ENCODE assay signal across 11 mouse cellular contexts in the genomic region with DNA sequence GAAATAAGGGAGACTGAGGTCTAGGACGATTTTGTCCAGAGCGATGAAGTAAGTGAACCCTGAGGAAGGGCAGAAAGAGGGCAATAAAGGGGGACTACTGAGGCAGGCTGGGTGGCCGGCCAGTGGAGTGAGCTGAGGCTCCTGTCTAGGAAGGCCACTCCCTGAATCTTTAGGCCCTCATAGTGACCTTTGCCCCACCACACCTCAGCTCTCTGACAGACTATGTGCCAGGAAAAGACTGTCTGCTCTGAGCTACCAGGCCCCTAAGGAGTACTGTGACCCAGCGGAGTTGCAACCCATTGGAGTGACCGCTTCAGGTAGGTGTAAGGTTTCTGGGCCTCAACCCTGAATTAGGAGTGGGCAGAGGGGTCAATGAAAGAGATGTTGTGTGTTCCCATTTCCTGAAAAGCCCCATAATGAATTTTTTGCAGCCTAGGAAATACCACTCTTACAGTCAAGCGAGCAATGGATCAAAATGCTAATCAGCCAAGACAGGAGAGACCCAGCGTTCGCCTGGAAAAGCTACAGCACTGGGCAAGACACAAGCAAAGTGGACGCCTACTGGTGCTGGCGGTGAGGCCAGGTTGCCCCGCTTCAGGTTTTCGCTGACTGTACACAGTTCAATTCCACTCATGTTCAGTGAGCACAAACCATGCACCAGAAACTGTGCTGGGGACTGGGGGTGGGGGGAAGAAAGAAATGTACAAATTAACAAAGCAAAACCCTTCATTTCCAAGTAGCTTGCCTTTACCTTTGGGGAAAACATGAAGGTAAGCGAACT. TPM values are rescaled to one million over a fixed set of nuclear protein-coding genes. Genes with fewer than 3 reads are reported as not detected.
A peak's percentile ranks its signal among the peaks of the same experiment; 100 is the strongest.
DNase-seq lines count a peak whose midpoint lies in the region; ATAC-seq and TF ChIP-seq lines count a peak whose summit lies in the region.
"Had no signal": no experiment of that assay in that cellular context is flagged by ENCODE, and none has a peak within 500 bp of the region (broad histone marks: within the 10 kb centered on the region; RNA-seq: fewer than 3 reads in every experiment).

No protein-coding gene starts in this region.

- H3K27me3 ChIP-seq in heart, postnatal 0 days (ENCODE audit: control insufficient read depth, insufficient read depth, low read length) = no peaks in the 10 kb centered on the region
- no peaks in the 10 kb centered on the region for H3K27me3 ChIP-seq in ES-Bruce4 (ENCODE audit: control insufficient read depth, insufficient read depth, low read length, poor library complexity, severe bottlenecking)
- no peaks in the 10 kb centered on the region for H3K27me3 ChIP-seq in kidney, postnatal 0 days (ENCODE audit: insufficient read depth, low read length)

- no peak for DNase-seq in heart, postnatal 0 days (ENCODE audit: low spot score)
- no peak for DNase-seq in heart, postnatal 10 days
- peak; percentile 42 to 47 for DNase-seq in cerebellum, postnatal 14 days
- no peak for DNase-seq in kidney, postnatal 0 days (ENCODE audit: low spot score)
- DNase-seq in right cerebral cortex, adult 18-20 months = no peak
- DNase-seq in frontal cortex, postnatal 36 days (ENCODE audit: low spot score in 2 of 2) = no peak
- DNase-seq: lung, postnatal 10 days; thymus, adult 18-20 months had no signal

- H3K27ac ChIP-seq in heart, postnatal 0 days (ENCODE audit: low read depth) = peak overlapping the region; percentile 99; the same call in 1 of the 2 replicates
- peak overlapping the region; percentile 98 for H3K27ac ChIP-seq in ES-Bruce4 (ENCODE audit: insufficient read depth, low read length)
- peak overlapping the region; percentile 97; the same call in 1 of the 2 replicates for H3K27ac ChIP-seq in kidney, postnatal 0 days

- peaks cover 32% of the 10 kb centered on the region for H3K4me1 ChIP-seq in heart, postnatal 0 days (ENCODE audit: control insufficient read depth, insufficient read depth)
- H3K4me1 ChIP-seq in ES-Bruce4 (ENCODE audit: control insufficient read depth, insufficient read depth, low read length) = peaks cover 8% of the 10 kb centered on the region
- H3K4me1 ChIP-seq in kidney, postnatal 0 days (replicated peaks; ENCODE audit: insufficient read depth, low read length) = peaks cover 34% of the 10 kb centered on the region

- no peak for TF ChIP-seq CTCF in heart, postnatal 0 days (IDR thresholded peaks at IDR 0.05; ENCODE audit: low read depth)
- TF ChIP-seq CTCF in ES-Bruce4 (IDR thresholded peaks at IDR 0.05; ENCODE audit: low read depth, low read length) = no peak
- no peak for TF ChIP-seq CTCF in kidney, postnatal 0 days (IDR thresholded peaks at IDR 0.05; ENCODE audit: low read depth)

- H3K9me3 ChIP-seq in heart, postnatal 0 days (replicated peaks; ENCODE audit: control insufficient read depth, low read length) = no peaks in the 10 kb centered on the region
- no peaks in the 10 kb centered on the region for H3K9me3 ChIP-seq in ES-Bruce4 (replicated peaks; ENCODE audit: control insufficient read depth, insufficient read depth, low read length, poor library complexity, severe bottlenecking)
- no peaks in the 10 kb centered on the region for H3K9me3 ChIP-seq in kidney, postnatal 0 days (replicated peaks; ENCODE audit: low read length)

- no peak overlapping the region for H3K9ac ChIP-seq in heart, postnatal 0 days (replicated peaks; ENCODE audit: low read depth, low read length)
- peak overlapping the region; percentile 98 for H3K9ac ChIP-seq in ES-Bruce4 (ENCODE audit: low read depth, poor library complexity, severe bottlenecking)
- H3K9ac ChIP-seq in kidney, postnatal 0 days (ENCODE audit: low read depth, low read length) = no peak overlapping the region

- WGBS in heart, postnatal 0 days = 90% methylated on average over 13 of the region's 13 CpGs
- WGBS in kidney, postnatal 0 days = 58% methylated on average over 13 of the region's 13 CpGs

- H3K36me3 ChIP-seq in heart, postnatal 0 days (replicated peaks; ENCODE audit: control insufficient read depth, insufficient read depth, low read length) = no peaks in the 10 kb centered on the region
- H3K36me3 ChIP-seq in ES-Bruce4 (ENCODE audit: control insufficient read depth, insufficient read depth, low read length, poor library complexity, severe bottlenecking) = no peaks in the 10 kb centered on the region
- H3K36me3 ChIP-seq in kidney, postnatal 0 days (ENCODE audit: insufficient read depth, low read length) = no peaks in the 10 kb centered on the region

- no peak overlapping the region for H3K4me2 ChIP-seq in heart, postnatal 0 days (ENCODE audit: low read depth, low read length)
- H3K4me2 ChIP-seq in kidney, postnatal 0 days (ENCODE audit: low read length) = no peak overlapping the region

- no peak overlapping the region for H3K4me3 ChIP-seq in heart, postnatal 0 days (ENCODE audit: low read depth, low read length)
- H3K4me3 ChIP-seq in ES-Bruce4 (ENCODE audit: low read depth, low read length) = 0 out of 2 replicates have a peak overlapping the region, but pooled peaks have one; percentile 28
- no peak overlapping the region for H3K4me3 ChIP-seq in kidney, postnatal 0 days (replicated peaks; ENCODE audit: low read depth, low read length)

- no peak for ATAC-seq in heart, postnatal 0 days (ENCODE audit: insufficient read depth, low read depth)
- no peak for ATAC-seq in kidney, postnatal 0 days (replicated peaks; ENCODE audit: low FRiP score, low read depth)

- no peak for TF ChIP-seq EP300 in heart, postnatal 0 days (IDR thresholded peaks at IDR 0.05; ENCODE audit: low read depth)
- TF ChIP-seq EP300 in ES-Bruce4 (IDR thresholded peaks at IDR 0.05; ENCODE audit: insufficient read depth, low read depth, low read length) = no peak

- intact Hi-C loops in heart, postnatal 10 days (cut with DNase I) = no loop called here

- no peak for TF ChIP-seq POLR2A in ES-Bruce4 (IDR thresholded peaks at IDR 0.05; ENCODE audit: insufficient read depth, low read length)

RNA-seq across cellular contexts. Expression of a gene that starts 1.4 kb away (rescaled TPM):
- 0.57 TPM in 1 of 2 replicates, not detected in the other for total RNA-seq in heart, postnatal 0 days (2014; rRNA removed; ENCODE audit: low replicate concordance)
- polyA plus RNA-seq in heart, postnatal 0 days (2015; fragmentation: Nextera tagmentation; extraction: Ambion mirVana) = 0.18 and 1.0 TPM in 2 replicates
- 1 to 10 TPM in 1 of 2 experiments, under 1 TPM in 1; 0.82 to 1.7 TPM for total RNA-seq in heart, postnatal 10 days (2021)
- 1.3 and 1.9 TPM in 2 replicates for polyA plus RNA-seq in ES-Bruce4 (2011; ENCODE audit: insufficient read depth, insufficient read length, low read depth, missing spikeins)
- 1.7 and 2.3 TPM in 2 replicates for polyA plus RNA-seq in kidney, postnatal 0 days (2015; fragmentation: Nextera tagmentation; extraction: Ambion mirVana)

RNA-seq across cellular contexts. Expression of a gene that starts 3.7 kb away (rescaled TPM):
- 41.2 and 51.6 TPM in 2 replicates for total RNA-seq in heart, postnatal 0 days (2014; rRNA removed; ENCODE audit: low replicate concordance)
- 12.7 and 13.9 TPM in 2 replicates for polyA plus RNA-seq in heart, postnatal 0 days (2015; fragmentation: Nextera tagmentation; extraction: Ambion mirVana)
- 10 to 100 TPM; 33.8 to 38.0 TPM for total RNA-seq in heart, postnatal 10 days (2021)
- polyA plus RNA-seq in ES-Bruce4 (2011; ENCODE audit: insufficient read depth, insufficient read length, low read depth, missing spikeins) = 64.5 and 69.1 TPM in 2 replicates
- polyA plus RNA-seq in kidney, postnatal 0 days (2015; fragmentation: Nextera tagmentation; extraction: Ambion mirVana) = 34.0 and 35.8 TPM in 2 replicates

RNA-seq across cellular contexts. Expression of a gene that starts 25.4 kb away (rescaled TPM):
- total RNA-seq in heart, postnatal 0 days (2014; rRNA removed; ENCODE audit: low replicate concordance) = not detected in 2 replicates
- not detected in 2 replicates for polyA plus RNA-seq in heart, postnatal 0 days (2015; fragmentation: Nextera tagmentation; extraction: Ambion mirVana)
- total RNA-seq in heart, postnatal 10 days (2021) = not detected
- not detected in 2 replicates for polyA plus RNA-seq in ES-Bruce4 (2011; ENCODE audit: insufficient read depth, insufficient read length, low read depth, missing spikeins)
- polyA plus RNA-seq in kidney, postnatal 0 days (2015; fragmentation: Nextera tagmentation; extraction: Ambion mirVana) = not detected in 2 replicates
- total RNA-seq: left cerebral cortex, adult 18-20 months had no signal
- polyA plus RNA-seq: heart, embryonic 16.5 days had no signal

RNA-seq across cellular contexts. Expression of a gene that starts 32.3 kb away (rescaled TPM):
- 35.4 and 36.4 TPM in 2 replicates for total RNA-seq in heart, postnatal 0 days (2014; rRNA removed; ENCODE audit: low replicate concordance)
- polyA plus RNA-seq in heart, postnatal 0 days (2015; fragmentation: Nextera tagmentation; extraction: Ambion mirVana) = 26.9 and 27.6 TPM in 2 replicates
- total RNA-seq in heart, postnatal 10 days (2021) = 10 to 100 TPM; 52.7 to 57.9 TPM
- polyA plus RNA-seq in ES-Bruce4 (2011; ENCODE audit: insufficient read depth, insufficient read length, low read depth, missing spikeins) = 20.5 and 24.8 TPM in 2 replicates
- 58.0 and 61.3 TPM in 2 replicates for polyA plus RNA-seq in kidney, postnatal 0 days (2015; fragmentation: Nextera tagmentation; extraction: Ambion mirVana)

Comparison
In these comparisons a context has a peak if more than half of its experiments do, and no peak if none do; other contexts are left out.
1. DNase-seq: peak in cerebellum, postnatal 14 days (2 of 2); none in heart, postnatal 0 days (single experiment), heart, postnatal 10 days (0 of 2), kidney, postnatal 0 days (single experiment), right cerebral cortex, adult 18-20 months (single experiment) and frontal cortex, postnatal 36 days (0 of 2).
2. Peak in every context shown above with its lines, with median percentiles within 50 percentile points of each other: H3K27ac ChIP-seq.